Mouse (Mus musculus) c-Kit-positive CD71-negative TER-119-negative erythroid progenitor cells, embryonic 14.5 days (primary cell): ENCODE results near the gene Hhat.
A peak's percentile ranks its signal among the peaks of the same experiment; 100 is the strongest.

Experiments used
- DNase-seq: peaks from one replicate; pipeline ENCODE4 v3.0.0-alpha.2; 2013; ENCODE audit warnings: low read depth

Hhat gene

GRCm38 (mm10) chr1:192785046-192785961, 14.3 kb upstream of the Hhat start:
- no peak for DNase-seq

- no peak for DNase-seq
Measured at GRCm38 (mm10) chr1:192784374-192784773, 13.4 kb upstream of the Hhat start.

- no peak for DNase-seq
Measured at GRCm38 (mm10) chr1:192781256-192781655, 10.2 kb upstream of the Hhat start.

- DNase-seq, result no peak
Measured at GRCm38 (mm10) chr1:192778869-192779514, 8.0 kb upstream of the Hhat start.

- no peak for DNase-seq
Measured at GRCm38 (mm10) chr1:192778206-192778605, 7.2 kb upstream of the Hhat start.

- no peak for DNase-seq
Measured at GRCm38 (mm10) chr1:192770130-192770494, 911 bp downstream of the Hhat start.

- no peak for DNase-seq
Measured at GRCm38 (mm10) chr1:192765531-192765930, 5.5 kb downstream of the Hhat start.

- no peak for DNase-seq
Measured at GRCm38 (mm10) chr1:192764547-192764946, 6.5 kb downstream of the Hhat start.

- no peak for DNase-seq
Measured at GRCm38 (mm10) chr1:192762946-192763933, 7.8 kb downstream of the Hhat start.

GRCm38 (mm10) chr1:192756674-192757073, 14.3 kb downstream of the Hhat start:
- no peak for DNase-seq

- DNase-seq, result no peak
Measured at GRCm38 (mm10) chr1:192755685-192756606, 15.1 kb downstream of the Hhat start.

GRCm38 (mm10) chr1:192755246-192755645, 15.8 kb downstream of the Hhat start:
- no peak for DNase-seq

- no peak for DNase-seq
Measured at GRCm38 (mm10) chr1:192754268-192754667, 16.8 kb downstream of the Hhat start.

- DNase-seq, result no peak
Measured at GRCm38 (mm10) chr1:192752659-192753601, 18.1 kb downstream of the Hhat start.

- no peak for DNase-seq
Measured at GRCm38 (mm10) chr1:192750042-192750437, 21.0 kb downstream of the Hhat start.

- DNase-seq, result no peak
Measured at GRCm38 (mm10) chr1:192749270-192750041, 21.6 kb downstream of the Hhat start.

- no peak for DNase-seq
Measured at GRCm38 (mm10) chr1:192746201-192746600, 24.8 kb downstream of the Hhat start.

- peak; percentile 76 for DNase-seq
Measured at GRCm38 (mm10) chr1:192745240-192746101, 25.6 kb downstream of the Hhat start.
